Mouse (Mus musculus) neural tube, embryonic 15.5 days (tissue): ENCODE results near the gene Scd2. TPM values are rescaled to one million over a fixed set of nuclear protein-coding genes. Genes with fewer than 3 reads are reported as not detected.
A peak's percentile ranks its signal among the peaks of the same experiment; 100 is the strongest.
"Not testable (repeated sequence)": the region's sequence is repeated elsewhere in the genome, so short reads cannot be mapped to it uniquely, and the experiment has no call there.

ENCODE experiments used
- ATAC-seq: fragments of 200-750 bp; cut with Nextera tagmentation; 2 replicates; pipeline ENCODE4 v1.8.0; 2017; ENCODE audit warnings: mild to moderate bottlenecking, moderate TSS enrichment, moderate library complexity; ENCODE audit not compliant: low FRiP score
- H3K27ac ChIP-seq: fragments of 300-500 bp; sonication (generic); replicated peaks from 2 replicates; pipeline ENCODE4 v1.5.1; 2015; ENCODE audit warnings: mild to moderate bottlenecking, inconsistent platforms
- H3K27me3 ChIP-seq: fragments of 300-500 bp; sonication (generic); replicated peaks from 2 replicates; pipeline ENCODE4 v1.6.1; 2015; ENCODE audit warnings: inconsistent platforms
- H3K36me3 ChIP-seq: fragments of 300-500 bp; sonication (generic); 2 replicates; pipeline ENCODE4 v1.6.1; 2015; ENCODE audit warnings: inconsistent platforms
- H3K4me1 ChIP-seq: fragments of 300-500 bp; sonication (generic); 2 replicates; pipeline ENCODE4 v1.6.1; 2015; ENCODE audit warnings: inconsistent platforms
- H3K4me2 ChIP-seq: fragments of 300-500 bp; sonication (generic); 2 replicates; pipeline ENCODE4 v1.6.1; 2015; ENCODE audit warnings: inconsistent platforms, mild to moderate bottlenecking, moderate library complexity
- H3K4me3 ChIP-seq: fragments of 300-500 bp; sonication (generic); replicated peaks from 2 replicates; pipeline ENCODE4 v1.5.1; 2015; ENCODE audit warnings: mild to moderate bottlenecking, inconsistent platforms
- H3K9ac ChIP-seq: fragments of 300-500 bp; sonication (generic); replicated peaks from 2 replicates; pipeline ENCODE4 v1.6.1; 2015; ENCODE audit warnings: mild to moderate bottlenecking, inconsistent platforms
- H3K9me3 ChIP-seq: fragments of 300-500 bp; sonication (generic); replicated peaks from 2 replicates; pipeline ENCODE4 v1.6.1; 2016; ENCODE audit warnings: inconsistent platforms
- WGBS: fragments of 180-500 bp; shearing (Covaris S2); methylation state at CpG from one replicate; pipeline ENCODE4 v1.1.7; 2015; ENCODE audit warnings: mixed read lengths; 5-methylcytosine and 5-hydroxymethylcytosine counted together
- polyA plus RNA-seq: library from polyadenylated mRNA; unstranded; fragments of >200 nt; fragmentation: Nextera tagmentation; extraction: Ambion mirVana; gene quantifications from 2 replicates; pipeline ENCODE4 v1.2.1, GENCODE M21; 2015

The Scd2 gene
- 256 and 264 TPM in 2 replicates for polyA plus RNA-seq

- H3K9ac ChIP-seq, result peak within 1 kb of the TSS; percentile 92
- H3K4me1 ChIP-seq, result peaks cover 53% of the 10 kb centered on the region
- H3K4me3 ChIP-seq, result peak within 1 kb of the TSS; percentile 76
- ATAC-seq, result peak; percentile 40
- WGBS, result 2% methylated on average over 21 of the region's 21 CpGs
- peaks cover 17% of the 10 kb centered on the region for H3K36me3 ChIP-seq
- no peaks in the 10 kb centered on the region for H3K9me3 ChIP-seq
- H3K27ac ChIP-seq, result peak within 1 kb of the TSS; percentile 99
- no peaks in the 10 kb centered on the region for H3K27me3 ChIP-seq
- peak within 1 kb of the TSS; percentile 99 for H3K4me2 ChIP-seq
These were observed at the start of gene Scd2 for GRCm38 (mm10) chr19:44292941-44293768. Gene Scd2 (plus strand): TSS chr19:44293674.

DNA sequence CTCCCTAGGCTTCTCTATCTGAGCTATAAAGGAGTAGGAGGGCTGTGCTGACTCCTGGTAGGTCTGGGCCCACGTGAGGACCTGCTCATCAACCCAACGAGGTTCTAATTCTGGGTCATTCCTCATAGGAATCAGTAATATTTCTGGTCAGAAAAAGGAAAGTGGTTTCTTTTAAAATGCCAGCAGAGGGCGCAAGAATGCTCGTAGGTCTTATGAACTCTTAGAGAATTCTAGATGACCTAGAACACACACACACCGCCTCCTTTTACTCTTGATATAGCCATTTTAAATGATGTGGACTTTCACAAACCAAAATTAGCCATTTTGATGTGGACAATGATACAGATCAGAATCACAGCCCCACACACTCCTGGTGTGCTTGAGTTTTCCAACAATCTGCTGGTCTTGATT is 47.7 kb upstream of the Scd2 start:
- Histone ChIP-seq H3K9ac (no peak overlapping the region), H3K4me1 (peaks cover 33% of the 10 kb centered on the region), H3K27me3 (no peaks in the 10 kb centered on the region), H3K36me3 (no peaks in the 10 kb centered on the region), H3K4me2 (peak overlapping the region; percentile 88), H3K4me3 (no peak overlapping the region), H3K9me3 (no peaks in the 10 kb centered on the region), H3K27ac (no peak overlapping the region)
- 5% methylated on average over 5 of the region's 5 CpGs for WGBS
- no peak for ATAC-seq

GRCm38 (mm10) chr19:44246341-44246911 is 47.0 kb upstream of the Scd2 start:
- H3K27ac ChIP-seq, result no peak overlapping the region
- no peaks in the 10 kb centered on the region for H3K36me3 ChIP-seq
- 0 out of 2 replicates have a peak overlapping the region, but pooled peaks have one; percentile 7 for H3K9ac ChIP-seq
- peak overlapping the region; percentile 88 for H3K4me2 ChIP-seq
- H3K4me1 ChIP-seq, result peaks cover 33% of the 10 kb centered on the region
- 0 out of 2 replicates have a peak overlapping the region, but pooled peaks have one; percentile 49 for H3K4me3 ChIP-seq
- no peaks in the 10 kb centered on the region for H3K27me3 ChIP-seq
- no peak for ATAC-seq
- no peaks in the 10 kb centered on the region for H3K9me3 ChIP-seq
- 49% methylated on average over 11 of the region's 11 CpGs for WGBS

DNA sequence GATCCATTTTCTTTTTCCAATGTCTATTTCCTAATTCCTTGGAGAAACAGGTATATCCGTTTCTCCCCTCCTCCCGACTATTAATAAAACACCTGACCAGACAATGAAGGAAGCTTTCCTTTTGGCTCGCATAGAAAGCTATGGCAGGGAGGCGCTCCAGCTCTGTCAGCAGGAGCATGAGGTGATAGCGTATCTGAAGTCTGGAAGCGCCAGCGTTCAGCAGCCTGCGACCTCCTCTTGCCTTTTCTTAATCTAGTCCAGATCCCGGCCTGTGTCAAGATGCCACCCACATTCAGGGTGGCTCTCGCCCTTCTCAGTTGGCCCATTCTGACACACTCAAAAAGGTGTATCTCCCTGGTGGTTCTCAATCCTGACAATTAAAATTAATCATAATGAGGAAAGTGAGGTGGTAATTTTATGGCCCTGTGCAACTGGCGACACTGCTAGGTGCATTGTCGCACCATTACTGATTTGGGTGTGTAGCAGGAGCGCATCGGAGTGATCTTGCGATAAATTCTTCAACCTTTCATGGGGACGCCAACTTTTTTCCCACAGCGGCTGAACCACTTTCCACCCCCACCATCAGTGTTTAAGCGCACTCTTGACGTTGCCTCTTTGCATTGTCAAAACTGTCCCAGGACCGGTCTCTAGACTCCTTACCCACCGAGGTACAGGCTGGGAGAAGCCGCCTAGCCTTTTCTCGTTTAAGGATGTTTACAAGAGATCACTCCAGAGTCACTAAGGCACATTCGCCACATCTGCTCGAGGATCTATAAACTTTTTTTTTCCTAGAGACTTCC is 46.0 kb upstream of the Scd2 start:
- H3K4me3 ChIP-seq, result peak overlapping the region; percentile 49
- ATAC-seq, result peak; percentile 57
- H3K9me3 ChIP-seq, result no peaks in the 10 kb centered on the region
- no peaks in the 10 kb centered on the region for H3K36me3 ChIP-seq
- peak overlapping the region; percentile 88 for H3K4me2 ChIP-seq
- peak overlapping the region; percentile 91 for H3K27ac ChIP-seq
- H3K4me1 ChIP-seq, result peaks cover 33% of the 10 kb centered on the region
- no peaks in the 10 kb centered on the region for H3K27me3 ChIP-seq
- WGBS, result 2% methylated on average over 25 of the region's 25 CpGs
- peak overlapping the region; percentile 60 for H3K9ac ChIP-seq

DNA sequence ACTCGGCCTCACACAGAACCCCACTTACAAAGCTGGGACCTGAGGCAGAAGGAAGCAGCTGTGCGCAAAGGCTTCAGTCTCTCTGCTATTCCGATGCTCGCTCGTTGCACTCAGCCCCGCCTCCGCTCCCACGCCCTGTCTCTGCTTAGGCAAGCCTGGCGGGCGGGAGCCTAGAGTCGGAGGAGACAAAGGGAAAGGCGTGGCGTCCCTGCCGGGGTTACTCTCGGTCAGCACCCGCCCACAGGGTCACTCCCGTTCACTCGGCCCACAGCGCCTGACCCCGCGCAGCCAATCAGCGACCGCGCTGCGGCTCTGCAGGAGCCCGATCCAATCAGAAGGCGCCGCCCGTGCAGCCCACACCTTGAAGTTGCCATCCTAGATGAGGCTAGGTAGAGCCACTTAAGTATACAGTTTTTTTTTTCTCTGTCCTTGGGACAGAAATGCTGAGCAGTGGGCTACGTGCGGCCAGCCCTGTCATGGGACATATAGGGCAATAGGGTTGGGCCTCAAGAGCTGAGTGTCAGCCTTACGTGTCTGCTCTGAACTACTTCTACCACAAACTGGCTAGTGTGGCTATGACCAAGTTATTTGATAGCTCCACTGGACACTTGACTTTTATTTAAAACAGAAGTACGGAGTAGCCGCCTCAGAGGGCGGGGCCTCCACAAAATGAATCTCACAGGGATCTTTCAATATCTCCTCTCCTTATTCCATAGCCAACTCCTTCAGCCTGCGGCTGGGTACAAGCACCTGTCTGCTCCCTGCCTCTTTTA is 45.2 kb upstream of the Scd2 start:
- Histone ChIP-seq H3K4me3 (peak overlapping the region; percentile 49), H3K9ac (peak overlapping the region; percentile 60), H3K27ac (peak overlapping the region; percentile 91), H3K36me3 (no peaks in the 10 kb centered on the region), H3K4me2 (peak overlapping the region; percentile 88), H3K9me3 (no peaks in the 10 kb centered on the region), H3K4me1 (peaks cover 33% of the 10 kb centered on the region), H3K27me3 (no peaks in the 10 kb centered on the region)
- 3% methylated on average over 36 of the region's 36 CpGs for WGBS
- peak; percentile 96 for ATAC-seq

- Histone ChIP-seq H3K27ac (peak overlapping the region; percentile 91), H3K36me3 (no peaks in the 10 kb centered on the region), H3K4me1 (peaks cover 33% of the 10 kb centered on the region), H3K9me3 (no peaks in the 10 kb centered on the region), H3K27me3 (no peaks in the 10 kb centered on the region), H3K9ac (no peak overlapping the region), H3K4me3 (no peak overlapping the region), H3K4me2 (peak overlapping the region; percentile 88)
- WGBS, result 64% methylated on average over 11 of the region's 11 CpGs
- no peak for ATAC-seq
These were observed 44.6 kb upstream of the Scd2 start for GRCm38 (mm10) chr19:44248854-44249351.

DNA sequence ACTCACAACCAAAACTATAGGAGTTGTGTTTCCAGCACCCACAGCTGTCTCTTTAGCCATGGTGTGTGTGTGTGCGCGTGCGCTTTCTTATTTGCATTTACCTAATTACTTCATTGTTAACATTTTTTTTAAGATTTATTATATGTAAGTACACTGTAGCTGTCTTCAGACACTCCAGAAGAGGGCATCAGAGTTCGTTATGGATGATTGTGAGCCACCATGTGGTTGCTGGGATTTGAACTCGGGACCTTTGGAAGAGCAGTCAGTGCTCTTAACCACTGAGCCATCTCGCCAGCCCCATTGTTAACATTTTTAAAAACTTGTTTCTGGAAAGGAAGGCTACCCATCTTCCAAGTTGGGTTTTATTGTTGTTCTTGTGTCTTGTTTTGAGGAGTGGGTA is 42.3 kb upstream of the Scd2 start:
- H3K9me3 ChIP-seq, H3K9ac ChIP-seq, H3K4me2 ChIP-seq, H3K27ac ChIP-seq, ATAC-seq, H3K36me3 ChIP-seq, H3K27me3 ChIP-seq, H3K4me3 ChIP-seq: not testable (repeated sequence)
- H3K4me1 ChIP-seq, result peaks cover 26% of the 10 kb centered on the region
- 94% methylated on average over 6 of the region's 6 CpGs for WGBS

DNA sequence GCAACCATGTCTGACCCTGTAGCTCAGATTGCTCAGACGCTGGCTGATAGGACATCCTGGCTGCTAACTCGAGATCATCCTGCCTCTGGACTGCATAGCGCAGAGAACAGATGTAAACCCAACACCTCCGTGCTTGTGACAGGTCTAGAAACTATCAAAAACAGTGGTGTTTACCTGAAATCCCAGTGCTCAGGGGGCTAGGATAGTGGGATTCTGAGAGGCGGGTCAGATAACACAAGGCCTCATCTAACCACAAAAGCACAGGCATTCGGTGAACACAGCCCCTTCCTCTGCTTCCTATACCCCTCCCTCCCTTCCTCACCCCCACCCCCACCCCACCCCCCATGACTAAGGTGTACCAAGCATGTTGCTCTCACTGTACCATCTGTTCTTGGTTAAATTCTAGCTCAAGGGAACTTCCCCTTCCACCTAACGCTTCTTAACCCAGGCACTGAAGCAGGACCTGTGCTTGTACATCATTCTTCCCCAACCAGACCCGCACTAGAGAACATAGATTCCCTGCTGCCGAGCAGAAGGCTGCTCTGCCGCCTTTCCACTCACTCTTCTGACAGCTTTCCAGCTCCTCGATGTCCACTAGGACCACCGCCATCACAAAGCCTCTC is 41.4 kb upstream of the Scd2 start:
- whole genome bisulfite sequencing, result 74% methylated on average over 12 of the region's 12 CpGs
- Histone ChIP-seq H3K4me2 (no peak overlapping the region), H3K9ac (no peak overlapping the region), H3K9me3 (no peaks in the 10 kb centered on the region), H3K27ac (no peak overlapping the region), H3K36me3 (no peaks in the 10 kb centered on the region), H3K4me3 (no peak overlapping the region), H3K4me1 (peaks cover 17% of the 10 kb centered on the region), H3K27me3 (no peaks in the 10 kb centered on the region)
- no peak for ATAC-seq

DNA sequence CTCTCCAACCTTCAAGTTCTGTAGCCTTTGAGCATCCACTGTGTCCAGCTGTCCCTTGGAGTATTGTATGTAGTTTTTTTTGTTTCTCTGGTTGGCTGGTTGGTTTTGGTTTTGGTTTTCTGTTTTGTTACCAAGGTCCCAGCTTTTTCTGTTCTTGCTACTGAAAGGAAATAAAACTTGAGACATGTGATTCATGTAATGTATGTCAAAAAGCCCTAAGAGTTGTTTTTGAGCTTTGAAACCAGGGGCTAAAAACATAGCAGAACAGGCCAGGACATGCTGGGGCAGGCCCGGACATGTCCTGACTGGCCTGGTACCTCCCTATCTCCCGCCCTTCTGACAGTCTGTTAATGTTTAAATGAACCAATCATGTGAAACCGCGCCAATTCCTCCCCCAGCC is 39.4 kb upstream of the Scd2 start:
- not testable (repeated sequence) for H3K4me2 ChIP-seq
- 93% methylated on average over 4 of the region's 4 CpGs for WGBS

DNA sequence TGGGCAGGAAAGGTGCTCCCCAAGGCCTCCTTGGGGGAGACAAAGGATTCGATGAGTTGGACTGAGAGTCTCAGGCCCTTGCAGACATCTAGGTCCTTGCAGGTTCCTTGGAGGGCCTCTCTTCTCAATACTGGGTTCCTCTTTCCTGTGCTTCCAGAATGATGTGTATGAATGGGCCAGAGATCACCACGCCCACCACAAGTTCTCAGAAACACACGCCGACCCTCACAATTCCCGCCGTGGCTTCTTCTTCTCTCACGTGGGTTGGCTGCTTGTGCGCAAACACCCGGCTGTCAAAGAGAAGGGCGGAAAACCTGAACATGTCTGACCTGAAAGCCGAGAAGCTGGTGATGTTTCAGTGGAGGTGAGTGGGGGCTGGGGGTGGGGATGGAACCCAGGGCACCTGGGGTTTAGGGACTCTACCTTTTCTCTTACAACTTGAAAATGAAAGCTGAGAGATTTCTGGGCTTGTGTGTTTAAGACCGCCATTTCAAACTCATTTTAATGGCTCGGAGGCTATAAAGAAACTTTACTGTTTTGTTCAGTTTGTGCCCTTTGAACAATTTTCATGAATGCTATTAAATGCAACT is 36.0 kb upstream of the Scd2 start:
- 92% methylated on average over 13 of the region's 13 CpGs for WGBS
- Histone ChIP-seq H3K4me3 (no peak overlapping the region), H3K9me3 (no peaks in the 10 kb centered on the region), H3K27me3 (no peaks in the 10 kb centered on the region), H3K36me3 (no peaks in the 10 kb centered on the region), H3K4me1 (no peaks in the 10 kb centered on the region), H3K4me2 (no peak overlapping the region), H3K27ac (no peak overlapping the region), H3K9ac (no peak overlapping the region)
- ATAC-seq, result no peak

More for the DNA sequence above, 39.4 kb upstream of the Scd2 start:
- H3K4me3 ChIP-seq, ATAC-seq, H3K9me3 ChIP-seq, H3K4me1 ChIP-seq, H3K27me3 ChIP-seq, H3K36me3 ChIP-seq, H3K9ac ChIP-seq, H3K27ac ChIP-seq: not testable (repeated sequence)
